Mouse (Mus musculus) hindbrain, embryonic 15.5 days (tissue): ENCODE data around the gene Gstt4. TPM values are rescaled to one million over a fixed set of nuclear protein-coding genes. Genes with fewer than 3 reads are reported as not detected.

Experiments used
- polyA plus RNA-seq: library from polyadenylated mRNA; unstranded; fragments of >200 nt; fragmentation: Nextera tagmentation; extraction: Ambion mirVana; gene quantifications from 2 replicates; pipeline ENCODE4 v1.2.1, GENCODE M21; 2015

Gene Gstt4
- polyA plus RNA-seq, 1 experiment from 2014 or later: not detected

Other genes starting within 250 kb of the Gstt4 start
- gene Ggt5, start 233.2 kb downstream of the Gstt4 start, polyA plus RNA-seq: 2.8 and 4.5 TPM in 2 replicates
- gene Susd2, start 178.5 kb downstream of the Gstt4 start, polyA plus RNA-seq: 7.9 and 8.1 TPM in 2 replicates
- 32.5 and 40.0 TPM in 2 replicates for gene Cabin1, start 58.2 kb downstream of the Gstt4 start, polyA plus RNA-seq
- gene Ddt, start 49.1 kb downstream of the Gstt4 start, polyA plus RNA-seq: 77.1 and 80.5 TPM in 2 replicates
- not detected in 2 replicates for gene Gm20441, start 41.6 kb downstream of the Gstt4 start, polyA plus RNA-seq
- 1.2 and 1.5 TPM in 2 replicates for gene Gstt3, start 41.1 kb downstream of the Gstt4 start, polyA plus RNA-seq
- gene Gstt1, start 24.0 kb downstream of the Gstt4 start, polyA plus RNA-seq: 14.8 and 15.4 TPM in 2 replicates
- gene Gstt2, start 14.9 kb upstream of the Gstt4 start, polyA plus RNA-seq: 6.6 and 6.8 TPM in 2 replicates
- 1,663 and 1,704 TPM in 2 replicates for gene Mif, start 37.7 kb upstream of the Gstt4 start, polyA plus RNA-seq
- gene Derl3, start 70.9 kb upstream of the Gstt4 start, polyA plus RNA-seq: 1.7 and 2.0 TPM in 2 replicates
- 251 and 263 TPM in 2 replicates for gene Smarcb1, start 99.1 kb upstream of the Gstt4 start, polyA plus RNA-seq
- 139 and 143 TPM in 2 replicates for gene Chchd10, start 110.6 kb upstream of the Gstt4 start, polyA plus RNA-seq
- gene Mmp11, start 114.0 kb upstream of the Gstt4 start, polyA plus RNA-seq: 18.2 and 18.4 TPM in 2 replicates
- gene Gm867, start 118.1 kb upstream of the Gstt4 start, polyA plus RNA-seq: 1.1 and 1.6 TPM in 2 replicates
- gene Vpreb3, start 120.5 kb upstream of the Gstt4 start, polyA plus RNA-seq: 0.35 and 1.2 TPM in 2 replicates
- gene Gm5134, start 132.0 kb upstream of the Gstt4 start, polyA plus RNA-seq: not detected in 2 replicates
- gene Zfp280b, start 210.1 kb upstream of the Gstt4 start, polyA plus RNA-seq: 11.6 and 11.8 TPM in 2 replicates